Mouse (Mus musculus): ENCODE data around the gene Asb10. TPM values are rescaled to one million over a fixed set of nuclear protein-coding genes. Genes with fewer than 3 reads are reported as not detected.

Asb10 gene
- polyA plus RNA-seq, 1 experiment from 2014 or later = 0.25 TPM

- 25% methylated on average over 11 of the region's 11 CpGs for WGBS
- H3K9ac ChIP-seq (ENCODE audit: low read length) = no peak overlapping the region
- ATAC-seq (ENCODE audit: low FRiP score, low TSS enrichment) = peak; percentile 77
- peak; percentile 92 for TF ChIP-seq CTCF (IDR thresholded peaks at IDR 0.05; ENCODE audit: low read depth)
- no peak for TF ChIP-seq EP300 (optimal IDR thresholded peaks at IDR 0.05)
- DNase-seq (ENCODE audit: low spot score) = peak; percentile 87
- H3K4me3 ChIP-seq (ENCODE audit: low read depth, low read length) = no peak overlapping the region
- H3K4me2 ChIP-seq (replicated peaks; ENCODE audit: low read depth) = no peak overlapping the region
- no peaks in the 10 kb centered on the region for H3K27me3 ChIP-seq (ENCODE audit: control insufficient read depth, insufficient read depth, low read length)
- H3K9me3 ChIP-seq (ENCODE audit: control insufficient read depth, low read length) = no peaks in the 10 kb centered on the region
- H3K27ac ChIP-seq (replicated peaks) = no peak overlapping the region
- no peaks in the 10 kb centered on the region for H3K4me1 ChIP-seq (replicated peaks; ENCODE audit: control insufficient read depth, insufficient read depth)
- peaks cover 43% of the 10 kb centered on the region for H3K36me3 ChIP-seq (ENCODE audit: control insufficient read depth, insufficient read depth, low read length)
Observed at GRCm38 (mm10) chr5:24483326-24483725, 57.5 kb downstream of the Asb10 start.

Other genes starting within 250 kb of the Asb10 start
- gene Kcnh2, start 189.4 kb downstream of the Asb10 start, polyA plus RNA-seq (2015; fragmentation: Nextera tagmentation; extraction: Ambion mirVana) = 3.7 and 3.8 TPM in 2 replicates
- gene Nos3, start 176.2 kb downstream of the Asb10 start, polyA plus RNA-seq (2015; fragmentation: Nextera tagmentation; extraction: Ambion mirVana) = 3.1 and 3.2 TPM in 2 replicates
- 4.1 and 5.8 TPM in 2 replicates for gene Atg9b, start 148.8 kb downstream of the Asb10 start, polyA plus RNA-seq (2015; fragmentation: Nextera tagmentation; extraction: Ambion mirVana)
- gene Abcb8, start 147.3 kb downstream of the Asb10 start, polyA plus RNA-seq (2015; fragmentation: Nextera tagmentation; extraction: Ambion mirVana) = 29.3 and 30.2 TPM in 2 replicates
- 0.10 TPM in 1 of 2 replicates, not detected in the other for gene Asic3, start 127.6 kb downstream of the Asb10 start, polyA plus RNA-seq (2015; fragmentation: Nextera tagmentation; extraction: Ambion mirVana)
- 29.3 and 30.5 TPM in 2 replicates for gene Cdk5, start 117.4 kb downstream of the Asb10 start, polyA plus RNA-seq (2015; fragmentation: Nextera tagmentation; extraction: Ambion mirVana)
- 34.3 and 37.8 TPM in 2 replicates for gene Slc4a2, start 117.1 kb downstream of the Asb10 start, polyA plus RNA-seq (2015; fragmentation: Nextera tagmentation; extraction: Ambion mirVana)
- gene Fastk, start 95.7 kb downstream of the Asb10 start, polyA plus RNA-seq (2015; fragmentation: Nextera tagmentation; extraction: Ambion mirVana) = 66.6 and 67.9 TPM in 2 replicates
- 20.9 and 21.1 TPM in 2 replicates for gene Tmub1, start 93.1 kb downstream of the Asb10 start, polyA plus RNA-seq (2015; fragmentation: Nextera tagmentation; extraction: Ambion mirVana)
- 21.9 and 26.5 TPM in 2 replicates for gene Agap3, start 88.8 kb downstream of the Asb10 start, polyA plus RNA-seq (2015; fragmentation: Nextera tagmentation; extraction: Ambion mirVana)
- gene Gbx1, start 13.8 kb downstream of the Asb10 start, polyA plus RNA-seq (2015; fragmentation: Nextera tagmentation; extraction: Ambion mirVana) = 0.02 TPM in 1 of 2 replicates, not detected in the other
- 0.08 TPM in 1 of 2 replicates, not detected in the other for gene 4931409K22Rik, start 15.8 kb upstream of the Asb10 start, polyA plus RNA-seq (2015; fragmentation: Nextera tagmentation; extraction: Ambion mirVana)
- gene Abcf2, start 36.5 kb upstream of the Asb10 start, polyA plus RNA-seq (2015; fragmentation: Nextera tagmentation; extraction: Ambion mirVana) = 45.2 and 45.3 TPM in 2 replicates
- 18.2 and 19.2 TPM in 2 replicates for gene Chpf2, start 45.8 kb upstream of the Asb10 start, polyA plus RNA-seq (2015; fragmentation: Nextera tagmentation; extraction: Ambion mirVana)
- 13.3 and 17.8 TPM in 2 replicates for gene Smarcd3, start 83.4 kb upstream of the Asb10 start, polyA plus RNA-seq (2015; fragmentation: Nextera tagmentation; extraction: Ambion mirVana)
- 18.5 and 20.4 TPM in 2 replicates for gene Nub1, start 144.6 kb upstream of the Asb10 start, polyA plus RNA-seq (2015; fragmentation: Nextera tagmentation; extraction: Ambion mirVana)
- gene Wdr86, start 189.7 kb upstream of the Asb10 start, polyA plus RNA-seq (2015; fragmentation: Nextera tagmentation; extraction: Ambion mirVana) = 2.7 and 3.3 TPM in 2 replicates
- 2.5 and 3.0 TPM in 2 replicates for gene Crygn, start 217.0 kb upstream of the Asb10 start, polyA plus RNA-seq (2015; fragmentation: Nextera tagmentation; extraction: Ambion mirVana)